Mouse (Mus musculus): ENCODE data around the gene Pde1c.

DNA sequence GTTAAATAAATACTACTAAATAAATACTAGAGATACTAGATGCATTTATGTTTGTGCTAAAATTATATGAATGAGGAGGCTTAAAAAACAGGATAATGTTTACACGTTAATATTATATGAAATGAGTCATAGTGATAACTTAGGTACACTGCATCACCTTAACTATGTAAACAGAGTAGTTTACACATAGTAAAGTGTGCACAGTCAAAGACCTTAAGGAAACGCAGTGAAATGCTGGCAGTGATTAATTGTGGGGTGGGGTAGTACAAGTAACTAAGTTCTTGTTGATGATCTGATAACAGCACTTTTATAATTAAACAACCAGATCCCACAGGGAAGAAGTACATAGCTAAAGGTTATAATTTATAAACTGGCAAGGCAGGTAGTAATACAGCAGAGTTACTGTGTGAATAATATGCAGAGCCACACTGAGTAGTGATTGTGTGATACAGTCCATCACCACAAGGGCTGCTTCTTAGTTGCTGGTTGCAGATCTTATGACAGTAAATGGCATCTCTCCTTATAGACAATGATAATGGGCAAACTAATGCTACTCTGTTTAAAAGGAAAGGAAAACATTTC lies 469.3 kb downstream of the Pde1c start:
- TF ChIP-seq POLR2A (IDR thresholded peaks at IDR 0.05; ENCODE audit: borderline replicate concordance, extremely low read depth, insufficient read depth, insufficient read length, poor library complexity, severe bottlenecking): no peak
- no peak for TF ChIP-seq CTCF (IDR thresholded peaks at IDR 0.05; ENCODE audit: borderline replicate concordance, extremely low read depth, insufficient read depth, insufficient read length)

All from brain, embryonic 14.5 days (tissue).